Mouse (Mus musculus) retina, postnatal 7 days (tissue): ENCODE measurements around the gene Eef1a1.
"Not testable (repeated sequence)": the region's sequence is repeated elsewhere in the genome, so short reads cannot be mapped to it uniquely, and the experiment has no call there.

ENCODE experiments used
- DNase-seq: peaks from one replicate; pipeline ENCODE4 v3.0.0-alpha.2; 2012; ENCODE audit warnings: low read depth, low spot score

Gene Eef1a1

DNA sequence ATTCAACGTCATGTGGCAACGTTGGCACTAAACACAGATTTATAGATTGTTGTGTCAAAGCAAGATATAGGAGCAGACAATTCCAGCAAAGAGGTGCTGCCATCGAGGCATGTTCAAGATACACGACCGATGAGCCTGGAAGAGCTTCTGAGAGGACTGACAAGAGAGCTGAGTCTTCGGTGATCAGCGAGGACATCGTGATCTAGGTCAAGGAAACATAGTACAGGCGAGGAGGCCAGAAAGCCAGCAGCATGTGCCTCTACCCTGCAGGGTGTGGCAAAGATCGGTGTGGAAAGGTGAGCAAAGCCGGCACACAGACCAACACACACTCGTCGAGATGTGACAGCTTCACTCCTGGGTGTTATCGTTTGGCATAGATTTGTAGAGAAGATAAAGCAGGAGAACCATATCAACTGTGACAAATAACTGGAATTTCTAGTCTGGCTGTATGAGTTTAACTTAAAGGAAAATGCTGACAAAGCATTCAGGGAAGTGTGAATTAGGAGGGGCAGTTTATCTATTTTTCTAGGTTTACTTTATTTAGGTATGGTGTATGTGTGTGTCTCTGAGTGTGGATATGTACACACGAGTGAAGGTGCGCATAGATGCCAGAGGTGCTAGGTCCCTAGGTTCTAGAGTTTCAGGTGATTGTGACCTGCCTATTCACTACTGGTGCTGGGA, 19.3 kb upstream of the Eef1a1 start:
- DNase-seq, result no peak

DNA sequence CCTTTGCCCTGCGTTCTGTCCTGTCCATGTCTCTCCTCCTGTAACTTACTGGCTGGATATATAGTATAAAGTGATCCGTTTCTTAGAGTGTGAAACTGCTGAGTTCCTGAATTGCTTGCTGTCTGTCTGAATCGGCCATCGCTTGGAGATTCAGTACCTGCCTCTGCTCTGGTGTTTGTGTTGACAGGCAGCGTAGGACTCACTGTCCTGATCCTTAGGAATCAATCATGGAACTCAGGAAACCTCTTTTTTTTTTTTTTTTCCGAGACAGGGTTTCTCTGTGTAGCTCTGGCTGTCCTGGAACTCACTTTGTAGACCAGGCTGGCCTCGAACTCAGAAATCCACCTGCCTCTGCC, 17.7 kb upstream of the Eef1a1 start:
- DNase-seq, result no peak

DNA sequence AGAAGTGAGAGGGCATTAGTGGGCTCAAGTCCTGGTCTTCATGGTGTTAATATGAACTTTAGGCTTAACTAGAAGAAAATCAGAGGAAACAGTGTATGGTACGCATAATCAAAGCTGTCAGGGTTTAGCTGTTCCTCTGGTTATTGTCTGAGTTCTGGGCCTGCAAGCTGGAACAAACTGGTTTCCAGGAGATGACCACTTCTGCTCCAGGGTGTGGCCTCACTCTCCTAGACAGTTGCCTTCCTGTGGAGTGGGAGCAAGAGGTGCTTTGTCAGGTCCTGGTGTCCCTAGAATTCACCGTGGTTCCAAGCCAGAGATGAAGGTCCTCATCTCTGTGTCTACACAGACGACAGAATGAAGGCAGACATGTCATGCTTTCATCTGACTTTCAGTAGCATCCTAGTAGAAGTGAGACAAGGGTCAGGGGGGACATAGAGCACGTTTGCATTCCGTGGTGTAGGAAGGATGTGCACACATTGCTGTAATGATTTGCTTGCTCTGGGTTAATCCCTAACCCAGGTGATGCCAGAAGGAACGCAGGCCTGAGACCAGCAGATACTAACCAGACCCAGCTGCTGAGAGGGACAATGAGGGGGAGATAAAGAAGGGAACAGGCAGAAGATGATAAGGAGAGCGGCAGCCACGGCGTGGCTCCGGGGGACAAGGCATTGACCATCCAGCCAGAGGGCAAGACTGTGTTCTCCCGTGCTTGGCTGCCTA, 17.2 kb upstream of the Eef1a1 start:
- no peak for DNase-seq

DNA sequence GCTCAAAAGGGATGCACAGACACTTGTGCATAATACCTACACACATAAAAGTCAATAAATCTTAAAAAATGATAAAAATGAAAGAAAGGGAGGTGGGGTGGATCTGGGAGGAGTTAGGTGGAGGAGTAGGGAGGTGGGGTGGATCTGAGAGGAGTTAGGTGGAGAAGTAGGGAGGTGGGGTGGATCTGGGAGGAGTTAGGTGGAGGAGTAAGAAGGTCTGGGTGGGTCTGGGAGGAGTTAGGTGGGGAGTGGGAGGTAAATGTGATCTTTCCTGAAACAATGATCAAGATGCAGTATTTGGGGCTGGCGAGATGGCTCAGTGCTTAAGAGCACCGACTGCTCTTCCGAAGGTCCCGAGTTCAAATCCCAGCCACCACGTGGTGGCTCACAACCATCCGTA, 16.3 kb upstream of the Eef1a1 start:
- no peak for DNase-seq

DNA sequence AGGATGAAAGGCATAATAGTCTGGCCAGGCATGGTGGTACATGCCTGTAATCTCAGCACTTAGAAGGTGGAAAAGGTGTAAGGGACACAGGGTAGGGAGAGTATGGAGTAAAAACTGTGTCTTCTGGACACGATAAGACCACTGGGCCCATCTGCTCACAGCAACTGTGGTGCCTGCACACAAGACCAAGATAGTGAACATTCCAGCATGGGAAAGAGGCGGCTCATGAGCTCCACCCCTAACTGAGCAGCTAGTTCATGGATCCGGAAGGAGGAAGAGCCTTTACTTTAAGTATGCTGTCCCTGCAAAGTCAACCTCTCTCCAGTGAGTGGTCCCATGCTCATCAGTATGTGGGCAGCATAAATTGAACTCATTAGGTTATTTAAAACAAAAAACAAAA, 15.7 kb upstream of the Eef1a1 start:
- DNase-seq, result no peak

DNA sequence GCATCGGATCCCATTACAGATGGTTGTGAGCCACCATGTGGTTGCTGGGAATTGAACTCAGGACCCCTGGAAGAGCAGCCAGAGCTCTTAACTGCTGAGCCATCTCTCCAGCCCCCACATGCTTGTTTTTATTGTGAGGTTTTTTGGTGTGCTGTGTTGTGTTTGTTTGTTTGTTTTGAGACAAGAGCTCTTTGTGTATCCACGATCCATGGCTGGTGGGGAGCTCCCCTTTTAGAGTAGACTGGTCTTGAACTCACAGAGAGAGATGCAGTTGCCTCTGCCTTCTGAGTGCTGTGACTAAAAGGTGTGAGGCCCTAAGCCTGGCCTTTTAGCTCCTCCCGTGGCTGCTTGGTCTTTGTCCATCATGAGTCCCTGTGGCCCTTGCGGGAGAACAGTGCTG, 15.2 kb upstream of the Eef1a1 start:
- DNase-seq, result no peak

DNA sequence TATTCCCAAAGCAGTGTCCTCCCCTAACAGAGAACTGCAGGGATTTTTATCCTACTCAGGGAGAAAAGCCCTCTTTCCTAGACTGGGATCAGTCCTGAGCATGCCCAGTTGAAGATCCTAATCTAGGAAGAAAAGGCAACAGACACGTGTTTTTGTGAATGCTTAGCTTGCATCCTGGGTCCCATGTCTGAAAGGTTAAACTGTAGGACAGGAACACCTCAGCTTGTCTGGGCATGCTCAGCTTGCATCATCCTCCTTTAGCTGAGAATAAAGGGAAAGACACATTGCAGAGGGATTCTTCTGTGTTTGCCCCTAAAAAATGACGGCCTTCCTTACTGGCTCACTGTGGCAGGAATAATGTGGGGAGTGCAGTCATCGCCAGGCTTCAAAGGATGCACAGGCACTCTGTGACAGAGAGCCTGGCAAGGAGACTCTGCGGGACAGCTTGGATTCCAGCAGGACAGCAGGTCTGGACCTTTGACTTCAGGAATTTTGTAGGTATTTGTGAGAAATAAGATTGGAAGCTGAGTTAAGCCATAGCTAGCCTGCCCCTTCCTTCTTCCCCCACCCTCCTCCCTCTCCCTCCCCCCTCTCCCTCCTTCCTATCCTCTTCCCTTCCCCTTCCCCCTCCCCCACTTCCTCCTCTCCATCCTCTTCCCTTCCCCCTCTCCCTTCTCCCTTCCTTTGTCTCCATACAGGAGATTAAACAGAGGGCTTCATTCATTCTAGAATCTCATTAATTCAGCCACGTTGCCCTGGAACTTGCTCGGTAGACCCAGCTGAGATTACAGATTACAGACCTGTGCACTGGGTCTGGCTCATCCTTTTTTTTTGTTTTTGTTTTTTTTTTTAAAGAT, 14.5 kb upstream of the Eef1a1 start:
- no peak for DNase-seq

DNA sequence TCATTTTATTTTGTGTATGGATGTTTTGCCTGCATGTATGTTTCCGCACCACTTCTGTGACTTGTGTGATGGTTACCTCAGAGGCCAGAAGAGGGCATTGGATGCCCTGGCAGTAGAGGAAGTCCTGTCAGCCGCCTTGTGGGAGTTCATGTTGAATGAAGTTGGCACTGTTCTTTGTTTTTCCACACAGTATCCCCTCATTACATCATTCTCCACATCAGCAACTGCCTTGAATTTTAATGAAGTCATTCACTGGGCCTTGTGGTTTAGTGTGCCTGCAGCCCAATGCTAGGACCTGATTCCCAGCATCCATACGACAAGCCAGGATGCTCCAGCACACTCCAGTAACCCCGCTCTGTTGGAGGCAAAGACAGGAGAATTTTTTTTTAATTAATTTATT, 12.3 kb upstream of the Eef1a1 start:
- no peak for DNase-seq

DNA sequence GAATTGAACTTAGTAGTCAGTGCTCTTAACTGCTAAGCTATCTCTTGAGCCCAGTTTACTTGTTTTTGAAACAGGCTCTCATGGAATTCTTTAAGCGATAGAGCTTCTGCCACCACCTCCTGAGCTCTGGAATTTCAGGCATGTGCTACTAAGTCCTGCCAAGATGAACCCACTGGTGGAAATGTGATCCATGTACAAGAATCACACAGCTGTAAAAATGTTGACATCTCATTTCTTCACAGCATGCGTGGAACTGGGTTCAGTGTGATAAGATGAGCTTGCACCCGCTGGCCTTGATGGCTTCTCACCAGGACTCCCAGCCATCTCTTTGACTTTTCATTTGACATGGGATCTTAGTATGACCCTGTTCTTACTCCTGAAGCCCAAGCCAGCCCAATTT, 11.4 kb upstream of the Eef1a1 start:
- no peak for DNase-seq

DNA sequence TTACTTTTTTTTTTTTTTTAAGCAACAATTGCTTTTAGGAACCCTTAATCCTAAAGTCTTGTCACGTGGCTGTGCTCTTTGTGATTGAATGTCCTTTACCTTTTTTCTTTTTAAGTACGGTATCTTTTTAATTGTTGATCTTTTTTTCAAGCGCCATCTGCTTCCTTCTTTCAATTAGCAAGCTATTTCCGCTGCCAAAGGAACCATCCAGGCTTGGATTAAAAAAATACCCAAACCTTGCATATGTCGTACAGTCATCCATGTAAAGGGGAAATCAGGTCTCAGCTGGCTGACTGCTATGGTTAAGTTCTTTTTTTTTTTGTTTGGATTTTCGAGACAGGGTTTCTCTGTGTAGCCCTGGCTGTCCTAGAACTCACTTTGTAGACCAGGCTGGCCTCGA, 4.2 kb upstream of the Eef1a1 start:
- DNase-seq, result no peak

DNA sequence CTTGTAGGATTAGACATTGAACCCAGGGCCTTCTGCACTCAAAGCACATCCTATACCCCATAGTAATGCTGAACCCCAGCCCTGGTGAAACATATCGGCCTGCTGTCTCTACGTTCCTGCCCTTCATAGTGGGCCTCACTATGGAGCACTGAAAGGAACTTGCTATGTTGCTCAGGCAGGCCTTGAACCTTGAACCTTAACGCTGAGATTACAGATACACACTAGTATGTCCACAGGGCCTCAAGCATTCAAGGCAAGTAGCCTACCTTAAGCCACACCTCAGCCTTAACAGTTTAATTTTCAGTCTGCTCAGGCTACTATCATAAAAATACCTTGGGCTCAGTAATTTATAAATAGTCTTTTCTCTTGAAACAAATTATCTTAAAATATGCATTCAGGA, 3.3 kb upstream of the Eef1a1 start:
- no peak for DNase-seq

DNA sequence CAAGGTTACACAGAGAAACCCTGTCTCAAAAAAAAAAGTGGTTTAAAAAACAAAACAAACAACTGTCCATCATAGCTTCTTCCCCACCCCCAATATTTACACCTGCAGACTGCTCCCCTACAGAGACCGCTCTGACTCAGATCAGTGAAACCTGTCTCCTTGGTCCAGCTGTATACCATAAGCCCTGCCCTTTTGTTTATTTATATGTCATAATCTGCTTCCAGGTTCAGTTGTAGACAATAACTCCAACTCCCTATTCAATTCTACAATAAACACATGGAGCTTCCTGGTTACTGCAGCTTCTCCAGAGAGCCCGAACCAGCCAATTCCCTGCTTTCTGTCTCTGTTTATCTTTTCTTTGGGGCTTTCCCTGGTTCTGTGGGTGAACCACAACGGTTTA, 2.2 kb upstream of the Eef1a1 start:
- no peak for DNase-seq

DNA sequence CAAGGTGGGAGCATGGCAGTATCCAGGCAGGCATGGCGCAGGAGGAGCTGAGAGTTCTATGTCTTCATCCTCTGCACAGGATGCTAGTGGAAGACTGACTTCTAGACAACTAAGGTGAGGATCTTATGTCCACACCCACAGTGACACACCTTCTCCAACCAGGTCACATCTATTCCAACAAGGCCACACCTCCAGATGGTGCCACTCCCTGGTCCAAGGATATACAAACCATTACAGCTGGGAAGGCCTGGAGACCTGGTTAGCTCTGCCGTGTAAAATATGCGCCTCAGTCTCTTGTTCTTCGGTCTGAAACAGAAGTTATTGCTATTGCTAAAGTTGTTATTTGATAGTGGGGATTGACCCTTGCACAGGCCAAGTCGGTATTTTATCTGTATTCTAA, 930 bp downstream of the Eef1a1 start:
- not testable (repeated sequence) for DNase-seq

DNA sequence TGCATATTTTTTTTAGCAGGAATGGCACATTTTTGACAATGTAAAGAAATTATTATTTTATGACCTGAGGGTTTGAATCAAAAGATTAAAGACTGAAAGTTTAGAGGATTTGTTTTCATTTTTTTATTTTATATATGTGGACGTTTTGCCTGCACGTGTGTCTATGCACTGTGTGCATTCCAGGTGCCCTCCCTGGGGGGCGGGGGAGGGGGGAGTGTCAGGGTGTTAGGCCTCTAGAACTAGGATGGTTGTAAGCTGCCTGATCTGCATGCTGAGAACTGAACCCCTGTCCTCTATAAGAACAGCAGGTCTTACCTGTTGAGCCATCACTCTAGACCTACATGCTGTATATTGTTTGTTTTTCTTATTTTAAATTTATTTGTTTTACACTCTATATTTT, 4.3 kb downstream of the Eef1a1 start:
- DNase-seq, result no peak

DNA sequence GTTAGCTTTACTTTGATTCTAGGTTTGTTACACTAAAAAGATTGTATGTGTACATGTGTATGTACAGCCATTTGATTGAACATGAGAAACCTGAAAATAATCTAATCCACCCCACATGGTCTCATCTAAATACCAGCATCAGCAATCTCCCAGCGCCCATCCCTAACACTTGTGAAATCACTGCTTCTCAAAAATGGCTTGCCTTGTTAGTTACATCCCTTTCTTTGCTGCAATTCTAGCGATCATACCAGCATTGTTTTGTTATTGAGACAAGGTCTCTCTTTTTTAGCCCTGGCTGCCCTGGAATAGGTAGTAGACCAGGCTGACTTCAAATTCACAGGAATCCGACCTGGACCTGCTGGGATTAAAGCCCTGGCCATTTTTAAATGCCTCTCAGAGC, 6.6 kb downstream of the Eef1a1 start:
- DNase-seq, result no peak

DNA sequence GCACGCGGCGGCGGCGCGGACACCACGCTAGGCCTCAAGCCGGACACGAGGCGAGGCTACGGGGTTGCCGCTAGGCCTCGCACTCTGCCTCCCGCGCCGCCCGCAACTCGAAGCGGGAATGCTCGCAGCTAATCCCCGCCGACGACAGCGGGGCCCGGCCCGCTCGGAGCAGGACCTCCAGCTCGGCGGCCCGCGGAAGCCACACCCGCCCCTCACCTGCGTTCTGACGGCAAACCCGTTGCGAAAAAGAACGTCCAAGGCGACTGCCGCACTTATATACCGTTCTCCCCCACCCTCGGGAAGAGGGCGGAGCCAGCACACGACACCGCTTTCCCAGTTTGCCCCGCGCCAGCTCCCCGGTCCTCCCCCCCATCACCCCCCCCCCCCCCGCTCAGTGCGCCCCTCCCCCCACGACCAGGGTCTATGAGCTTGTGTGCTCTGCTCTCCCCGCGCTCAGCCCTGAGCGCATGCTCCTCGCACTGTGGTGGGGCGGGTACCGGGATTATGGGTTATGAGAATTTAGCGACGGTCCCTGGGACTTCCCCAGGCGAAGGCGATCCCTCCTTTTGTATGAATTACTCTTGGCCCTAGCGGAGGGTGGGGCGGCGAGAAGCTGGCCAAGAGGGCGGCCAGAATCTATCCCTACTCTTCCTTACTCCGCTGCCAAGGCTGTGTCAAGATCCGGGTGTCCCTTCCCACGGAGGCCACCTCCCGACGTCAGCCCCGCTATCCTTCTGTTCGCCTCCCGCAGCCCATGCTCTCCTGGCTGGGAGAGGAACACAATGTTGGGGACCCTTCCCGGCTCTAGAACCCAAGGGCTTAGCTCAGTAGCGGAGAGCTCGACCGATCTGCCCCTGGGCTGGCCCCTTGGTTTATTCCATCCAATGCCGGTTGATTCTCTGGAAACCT, 7.3 kb downstream of the Eef1a1 start:
- peak; percentile 95 for DNase-seq

DNA sequence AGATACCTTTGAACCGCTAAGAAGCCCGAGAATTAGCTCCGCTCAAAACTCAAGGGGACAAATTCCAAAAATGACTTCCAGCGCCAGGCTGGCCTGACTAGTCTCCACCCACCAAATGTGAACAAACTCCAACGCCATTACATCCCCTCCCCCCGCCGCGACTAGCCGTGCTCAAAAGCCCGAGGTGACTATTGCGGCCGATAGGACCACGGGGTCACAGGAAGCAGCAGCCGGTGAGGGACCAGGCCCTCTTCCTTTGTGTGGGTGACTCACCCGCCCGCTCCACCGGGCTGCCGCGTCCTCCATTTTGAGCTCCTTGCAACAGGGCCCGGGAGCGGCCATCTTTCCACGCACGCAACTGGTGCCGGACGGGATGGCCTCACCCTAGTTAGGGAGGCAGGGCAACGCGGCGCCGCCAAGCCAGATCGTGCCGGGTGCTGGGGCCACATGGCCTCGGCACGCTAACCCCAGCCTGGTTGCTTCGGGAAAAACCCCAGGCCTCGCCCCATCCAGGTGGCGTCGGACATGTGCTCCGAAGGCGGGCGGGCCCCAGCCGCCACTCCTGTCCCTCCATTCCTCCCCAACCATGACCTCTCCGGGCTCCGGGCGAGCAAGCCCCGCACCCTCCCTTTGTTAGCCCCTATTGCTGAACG, 8.1 kb downstream of the Eef1a1 start:
- peak; percentile 69 for DNase-seq

DNA sequence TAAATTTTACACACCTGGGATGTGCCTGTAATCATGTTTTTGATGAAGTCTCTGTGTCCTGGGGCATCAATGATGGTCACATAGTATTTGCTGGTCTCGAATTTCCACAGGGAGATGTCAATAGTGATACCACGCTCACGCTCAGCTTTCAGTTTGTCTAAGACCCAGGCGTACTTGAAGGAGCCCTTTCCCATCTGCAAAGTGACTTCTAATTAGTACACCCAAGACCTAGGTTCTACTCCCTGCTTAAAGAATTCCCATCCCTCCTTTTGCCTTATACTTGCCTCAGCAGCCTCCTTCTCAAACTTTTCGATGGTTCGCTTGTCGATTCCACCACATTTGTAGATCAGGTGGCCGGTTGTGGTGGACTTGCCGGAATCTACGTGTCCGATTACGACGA, 8.7 kb downstream of the Eef1a1 start:
- DNase-seq, result not testable (repeated sequence)

DNA sequence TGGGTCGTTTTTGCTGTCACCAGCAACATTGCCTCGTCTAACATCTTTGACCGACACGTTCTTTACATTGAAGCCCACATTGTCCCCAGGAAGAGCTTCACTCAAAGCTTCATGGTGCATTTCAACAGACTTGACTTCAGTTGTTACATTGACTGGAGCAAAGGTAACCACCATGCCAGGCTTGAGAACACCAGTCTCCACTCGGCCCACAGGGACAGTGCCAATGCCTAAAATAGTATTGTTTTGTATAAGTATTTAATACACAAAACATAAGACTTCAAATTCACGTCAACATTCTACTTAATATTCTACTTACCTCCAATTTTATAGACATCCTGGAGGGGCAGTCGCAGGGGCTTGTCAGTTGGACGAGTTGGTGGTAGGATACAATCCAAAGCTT, 9.6 kb downstream of the Eef1a1 start:
- DNase-seq, result not testable (repeated sequence)

DNA sequence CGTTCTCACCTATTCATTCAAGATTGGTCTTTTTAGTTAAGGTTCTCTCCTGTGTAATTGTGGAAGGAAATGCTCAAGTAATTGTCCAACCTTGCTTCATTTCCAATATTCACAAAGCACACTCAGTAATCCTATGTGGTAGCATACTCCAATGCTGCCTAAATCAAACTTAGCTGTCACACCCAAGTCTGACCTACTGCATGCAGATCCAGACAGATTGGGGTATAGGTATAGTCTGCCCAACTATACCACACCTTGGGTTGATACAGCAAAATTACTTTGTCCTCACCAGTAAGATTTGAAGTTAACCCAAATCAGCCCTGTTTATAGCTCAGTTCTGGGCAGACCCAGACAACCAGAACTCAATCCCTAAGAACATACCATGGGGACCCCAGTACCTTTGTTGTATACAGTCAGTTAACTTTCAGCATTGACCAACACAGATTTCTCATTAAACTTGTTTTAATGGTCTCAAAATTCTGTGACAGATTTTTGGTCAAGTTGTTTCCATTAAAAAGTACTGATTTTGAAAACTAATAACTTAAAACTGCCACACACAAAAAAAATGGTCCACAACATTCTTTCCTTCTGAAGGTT, 10.8 kb downstream of the Eef1a1 start:
- not testable (repeated sequence) for DNase-seq
